Mouse (Mus musculus): ENCODE data around the gene Zcrb1. TPM values are rescaled to one million over a fixed set of nuclear protein-coding genes. Genes with fewer than 3 reads are reported as not detected.

The Zcrb1 gene
- polyA plus RNA-seq, 1 experiment: 95.4 TPM

- Histone ChIP-seq H3K79me3 (ENCODE audit: low read depth) (peaks cover 36% of the 10 kb centered on the region), H3K79me2 (ENCODE audit: control insufficient read depth, insufficient read depth) (peaks cover 49% of the 10 kb centered on the region), H3K27me3 (ENCODE audit: control insufficient read depth, insufficient read depth, insufficient read length) (no peaks in the 10 kb centered on the region), H3K4me3 (ENCODE audit: insufficient read depth, poor library complexity, severe bottlenecking) (peak overlapping the region; percentile 80), H3K36me3 (ENCODE audit: control insufficient read depth, insufficient read depth) (peaks cover 11% of the 10 kb centered on the region), H3ac (ENCODE audit: control insufficient read depth, insufficient read length, low read depth) (peak overlapping the region; percentile 76)
- TF ChIP-seq FOSL1 (IDR thresholded peaks at IDR 0.05; ENCODE audit: insufficient read depth, low read length, poor library complexity, severe bottlenecking): no peak
- TF ChIP-seq USF1 (IDR thresholded peaks at IDR 0.05; ENCODE audit: low read depth): no peak
- TF ChIP-seq MYOG (IDR thresholded peaks at IDR 0.05; ENCODE audit: control insufficient read depth, extremely low read depth, insufficient read length): no peak
- TF ChIP-seq CTCF (IDR thresholded peaks at IDR 0.05; ENCODE audit: control insufficient read depth, insufficient read depth, insufficient read length): no peak
- no peak for TF ChIP-seq MAX (IDR thresholded peaks at IDR 0.05)
- no peak for TF ChIP-seq CEBPB (IDR thresholded peaks at IDR 0.05; ENCODE audit: low read depth)
- TF ChIP-seq MYOD1 (IDR thresholded peaks at IDR 0.05; ENCODE audit: control insufficient read depth, insufficient read length, low read depth): no peak
Measured at GRCm38 (mm10) chr15:93336658-93336924, 61.5 kb downstream of the Zcrb1 start.

Other genes with a start within 250 kb of the Zcrb1 start
- gene Gxylt1, start 123.2 kb downstream of the Zcrb1 start, polyA plus RNA-seq (2012; fragmentation: generic; extraction: Trizol): 7.7 TPM
- gene Yaf2, start 61.4 kb downstream of the Zcrb1 start, polyA plus RNA-seq (2012; fragmentation: generic; extraction: Trizol): 39.3 TPM
- gene Pphln1, start within 50 bp of the Zcrb1 start, polyA plus RNA-seq (2012; fragmentation: generic; extraction: Trizol): 28.2 TPM
- 7.4 TPM for gene Prickle1, start 197.6 kb upstream of the Zcrb1 start, polyA plus RNA-seq (2012; fragmentation: generic; extraction: Trizol)